In genomic region chrX:119497890-119498289, GRCm38 (mm10) we compare ENCODE assay signal across 26 mouse cellular contexts.
"Had no signal": no experiment of that assay in that cellular context is flagged by ENCODE, and none has a peak within 500 bp of the region (broad histone marks: within the 10 kb centered on the region; RNA-seq: fewer than 3 reads in every experiment).

No protein-coding gene starts in this region.

- H3K4me2 ChIP-seq: embryonic facial prominence, embryonic 12.5 days; embryonic facial prominence, embryonic 13.5 days; embryonic facial prominence, embryonic 15.5 days; forebrain, embryonic 12.5 days; forebrain, embryonic 13.5 days; forebrain, embryonic 15.5 days had no signal

- H3K27me3 ChIP-seq: embryonic facial prominence, embryonic 12.5 days; embryonic facial prominence, embryonic 13.5 days; embryonic facial prominence, embryonic 15.5 days; forebrain, embryonic 12.5 days; forebrain, embryonic 13.5 days; forebrain, embryonic 15.5 days had no signal

- H3K9me3 ChIP-seq: embryonic facial prominence, embryonic 10.5 days; embryonic facial prominence, embryonic 12.5 days; embryonic facial prominence, embryonic 13.5 days; embryonic facial prominence, embryonic 15.5 days; forebrain, embryonic 10.5 days; forebrain, embryonic 12.5 days; forebrain, embryonic 13.5 days; forebrain, embryonic 15.5 days had no signal

- ATAC-seq: forebrain, embryonic 13.5 days; forebrain, embryonic 14.5 days; forebrain, embryonic 15.5 days; forebrain, embryonic 16.5 days; forebrain, postnatal 0 days had no signal

- H3K4me3 ChIP-seq: embryonic facial prominence, embryonic 10.5 days; embryonic facial prominence, embryonic 12.5 days; embryonic facial prominence, embryonic 13.5 days; embryonic facial prominence, embryonic 15.5 days; erythroblast, embryonic 14.5 days; forebrain, embryonic 10.5 days; forebrain, embryonic 12.5 days; forebrain, embryonic 13.5 days; forebrain, embryonic 15.5 days; gastrocnemius, adult 2 months; heart, adult 2 months had no signal

- H3K27ac ChIP-seq: embryonic facial prominence, embryonic 10.5 days; embryonic facial prominence, embryonic 12.5 days; embryonic facial prominence, embryonic 13.5 days; embryonic facial prominence, embryonic 15.5 days; forebrain, embryonic 10.5 days; forebrain, embryonic 12.5 days; forebrain, embryonic 13.5 days; forebrain, embryonic 15.5 days; gastrocnemius, adult 2 months; heart, adult 2 months had no signal

- DNase-seq: cerebellum, adult 9-11 months; cerebellum, postnatal 10 days; cerebellum, postnatal 14 days; cerebellum, postnatal 25 days; cerebellum, postnatal 36 days; embryo, embryonic 11 days; forebrain, postnatal 0 days; gastrocnemius, adult 2 months; gastrocnemius, postnatal 10 days; gastrocnemius, postnatal 14 days; gastrocnemius, postnatal 25 days; gastrocnemius, postnatal 36 days; heart, adult 11 months; heart, adult 18-20 months; heart, adult 2 months had no signal

- H3K36me3 ChIP-seq: embryonic facial prominence, embryonic 10.5 days; embryonic facial prominence, embryonic 12.5 days; embryonic facial prominence, embryonic 13.5 days; embryonic facial prominence, embryonic 15.5 days; forebrain, embryonic 10.5 days; forebrain, embryonic 12.5 days; forebrain, embryonic 15.5 days had no signal

- H3K4me1 ChIP-seq: embryonic facial prominence, embryonic 10.5 days; embryonic facial prominence, embryonic 12.5 days; embryonic facial prominence, embryonic 13.5 days; embryonic facial prominence, embryonic 15.5 days; forebrain, embryonic 10.5 days; forebrain, embryonic 12.5 days; forebrain, embryonic 13.5 days; forebrain, embryonic 15.5 days had no signal

- H3K9ac ChIP-seq: embryonic facial prominence, embryonic 12.5 days; embryonic facial prominence, embryonic 13.5 days; embryonic facial prominence, embryonic 15.5 days; forebrain, embryonic 12.5 days; forebrain, embryonic 13.5 days; forebrain, embryonic 15.5 days; forebrain, postnatal 0 days had no signal
